Mouse (Mus musculus) CD4-positive naive resting alpha-beta T cell, adult 57 days (primary cell): Measurements from ENCODE around the gene Aldh6a1. TPM values are rescaled to one million over a fixed set of nuclear protein-coding genes. Genes with fewer than 3 reads are reported as not detected.

Experiments
- total RNA-seq: library from RNA; stranded (reverse); gene quantifications from one replicate; pipeline ENCODE4 v1.2.4, GENCODE M21; 2023

Aldh6a1 gene
- total RNA-seq = 9.3 TPM

DNA sequence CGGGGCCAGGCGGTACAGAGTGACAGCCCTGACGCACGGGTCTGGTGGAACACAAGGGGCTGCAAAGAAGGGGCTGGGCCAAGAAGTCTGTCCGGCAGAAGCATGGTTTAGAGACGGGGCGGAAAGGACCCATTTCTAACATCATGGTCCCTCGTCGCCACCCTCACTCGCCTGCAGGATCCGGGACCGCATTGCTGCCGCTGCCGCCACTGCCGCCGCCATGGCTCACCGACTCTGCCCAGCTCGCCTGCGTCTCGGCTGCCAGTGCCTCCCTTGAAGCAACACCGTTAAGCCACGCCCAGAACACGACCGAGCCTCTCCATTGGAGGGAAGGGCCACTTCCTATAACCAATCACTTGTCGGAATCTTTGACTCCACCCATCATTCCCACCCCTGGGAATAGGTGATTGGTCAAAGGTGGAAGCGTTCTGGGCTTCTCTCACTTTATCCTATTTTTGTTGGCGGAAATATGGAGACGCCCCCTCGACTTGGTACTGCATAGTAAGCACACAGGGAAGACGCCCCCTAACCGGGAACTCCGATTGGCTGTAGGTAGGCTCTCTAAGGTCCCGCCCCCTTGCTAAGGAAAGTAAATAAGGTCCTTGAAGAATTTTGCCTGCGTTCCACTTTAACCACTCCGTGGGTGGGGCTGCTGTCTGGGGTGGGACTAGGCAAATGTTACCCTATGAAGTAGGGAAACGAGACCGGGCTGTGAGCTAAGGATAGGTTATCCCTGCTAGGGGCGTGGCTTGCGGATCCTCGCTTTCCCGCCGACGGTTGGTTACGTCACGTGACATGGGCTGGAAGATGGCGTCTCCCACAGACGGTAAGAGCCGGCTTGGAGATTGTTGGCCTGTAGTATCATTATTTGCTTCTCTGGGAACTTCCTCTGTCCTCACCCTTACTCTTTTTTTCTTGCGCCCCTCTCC lies at the start of gene Aldh6a1, which contains the start of gene Lin52:
TSS of gene Aldh6a1 (minus strand) at position 287 of the 929 bp plus-strand sequence.
TSS of gene Lin52 (plus strand) at position 705 of the 929 bp plus-strand sequence.

DNA sequence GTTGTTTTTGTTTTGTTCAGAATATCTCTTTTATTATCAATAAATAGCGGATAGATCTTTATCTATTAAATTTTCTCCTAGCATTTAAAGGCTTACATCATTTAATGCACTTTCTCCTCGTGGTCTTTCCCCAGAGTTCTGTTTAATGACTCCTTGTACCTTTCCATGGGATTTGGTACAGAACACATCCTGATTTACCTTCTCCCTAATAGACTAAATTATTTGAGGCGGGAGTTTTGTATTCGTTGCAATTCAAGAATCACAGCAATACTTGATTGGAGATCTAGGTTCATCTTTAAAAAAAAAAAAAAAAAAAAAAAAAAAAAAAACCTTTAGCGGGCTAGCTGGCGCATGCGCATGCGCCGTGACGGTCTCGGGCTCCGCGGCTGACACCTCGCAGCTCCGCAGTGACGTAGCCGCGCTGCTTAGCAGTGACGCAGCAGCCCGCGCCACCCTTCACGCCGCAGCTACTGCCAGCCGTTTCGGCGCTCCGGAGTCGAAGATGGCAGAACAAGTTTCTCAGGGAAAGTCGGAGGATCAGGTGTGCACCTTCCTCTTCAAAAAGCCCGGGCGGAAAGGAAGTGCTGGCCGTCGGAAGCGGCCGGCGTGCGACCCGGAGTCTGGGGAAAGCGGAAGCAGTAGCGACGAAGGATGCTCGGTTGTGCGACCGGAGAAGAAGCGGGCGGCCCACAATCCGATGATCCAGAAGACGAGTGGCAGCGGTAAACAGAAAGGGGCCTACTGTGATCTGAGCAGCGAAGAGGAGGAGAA lies 33.8 kb downstream of the Aldh6a1 start, which contains the start of gene Rnf113a2:
TSS of gene Rnf113a2 (plus strand) at position 363 of the 771 bp plus-strand sequence.

DNA sequence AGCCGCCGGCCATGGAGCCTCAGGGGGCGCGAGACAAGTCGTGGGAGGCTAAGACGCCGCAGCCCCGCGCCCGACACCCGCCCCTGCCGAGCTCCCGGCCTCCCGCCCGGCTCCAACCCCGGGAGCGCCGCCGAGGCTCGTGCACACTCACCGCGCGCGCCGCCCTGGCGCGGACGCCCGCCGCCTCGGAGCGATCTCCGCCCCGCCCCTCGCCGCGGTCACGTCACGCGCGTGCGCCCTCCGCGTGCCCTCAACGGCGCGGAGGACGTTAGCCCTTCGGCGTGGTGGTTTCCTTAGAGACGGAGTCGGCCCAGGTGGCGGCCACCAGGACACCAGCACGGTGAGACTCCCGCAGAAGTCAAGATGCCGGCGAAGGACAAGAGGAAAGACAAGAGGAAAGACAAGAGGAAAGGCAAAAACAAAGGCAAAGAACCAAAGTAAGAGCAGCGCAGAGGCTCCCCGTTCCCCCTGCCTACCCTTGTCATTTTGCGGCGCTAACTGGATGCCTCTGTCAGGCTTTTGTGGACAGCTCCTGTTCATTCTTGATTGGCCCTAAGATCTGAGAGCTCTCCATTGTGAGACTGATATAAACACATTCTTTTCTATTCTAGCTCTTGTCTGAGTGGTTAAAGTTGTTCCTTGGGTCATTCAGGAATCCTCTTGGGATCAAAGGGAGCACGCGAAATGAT lies 41.8 kb downstream of the Aldh6a1 start, which contains the start of the genes Entpd5 and Bbof1:
TSS of gene Entpd5 (minus strand) at position 211 of the 689 bp plus-strand sequence.
TSS of gene Bbof1 (plus strand) at position 253 of the 689 bp plus-strand sequence.

Other genes with a start within 250 kb of the Aldh6a1 start
- gene Elmsan1, start 232.1 kb downstream of the Aldh6a1 start, total RNA-seq = 163 TPM
- gene Ptgr2, start 165.8 kb downstream of the Aldh6a1 start, total RNA-seq = 15.2 TPM
- 63.9 TPM for gene Zfp410, start 134.2 kb downstream of the Aldh6a1 start, total RNA-seq
- gene Coq6, start 89.3 kb downstream of the Aldh6a1 start, total RNA-seq = 22.0 TPM
- gene Fam161b, start 89.2 kb downstream of the Aldh6a1 start, total RNA-seq = 0.47 TPM
- 34.9 TPM for gene Entpd5, start 42.0 kb downstream of the Aldh6a1 start, total RNA-seq
- gene Bbof1, start 41.9 kb downstream of the Aldh6a1 start, total RNA-seq = 1.2 TPM
- gene Rnf113a2, start 33.8 kb downstream of the Aldh6a1 start, total RNA-seq = 38.7 TPM
- gene Lin52, start 418 bp upstream of the Aldh6a1 start, total RNA-seq = 17.3 TPM
- gene Vsx2, start 118.8 kb upstream of the Aldh6a1 start, total RNA-seq = not detected
- gene Abcd4, start 166.4 kb upstream of the Aldh6a1 start, total RNA-seq = 17.7 TPM
- not detected for gene Vrtn, start 190.0 kb upstream of the Aldh6a1 start, total RNA-seq
- not detected for gene Syndig1l, start 247.8 kb upstream of the Aldh6a1 start, total RNA-seq